Comparison of ENCODE assay signal across 18 mouse cellular contexts in genomic region chr11:69386758-69387157, GRCm38 (mm10). TPM values are rescaled to one million over a fixed set of nuclear protein-coding genes. Genes with fewer than 3 reads are reported as not detected.
DNase-seq lines count a peak whose midpoint lies in the region; ATAC-seq and TF ChIP-seq lines count a peak whose summit lies in the region.
"Had no signal": no experiment of that assay in that cellular context is flagged by ENCODE, and none has a peak within 500 bp of the region (broad histone marks: within the 10 kb centered on the region; RNA-seq: fewer than 3 reads in every experiment).

No protein-coding gene starts in this region.

- ATAC-seq in intestine, postnatal 0 days, result no peak
- ATAC-seq in intestine, embryonic 15.5 days, result no peak
- no peak for ATAC-seq in liver, embryonic 14.5 days (ENCODE audit: insufficient read depth)
- no peak for ATAC-seq in liver, postnatal 0 days
- ATAC-seq: forebrain, embryonic 13.5 days had no signal

- H3K27me3 ChIP-seq in intestine, postnatal 0 days (replicated peaks; ENCODE audit: control insufficient read depth, insufficient read depth, low read length), result no peaks in the 10 kb centered on the region
- no peaks in the 10 kb centered on the region for H3K27me3 ChIP-seq in intestine, embryonic 15.5 days (replicated peaks)
- H3K27me3 ChIP-seq in liver, embryonic 14.5 days (ENCODE audit: control insufficient read depth, insufficient read depth, low read length), result no peaks in the 10 kb centered on the region
- H3K27me3 ChIP-seq in liver, postnatal 0 days (ENCODE audit: insufficient read depth, low read length), result no peaks in the 10 kb centered on the region
- H3K27me3 ChIP-seq: CH12.LX; embryonic facial prominence, embryonic 13.5 days; forebrain, embryonic 13.5 days; heart, embryonic 12.5 days had no signal

- no peak overlapping the region for H3K4me3 ChIP-seq in intestine, postnatal 0 days (ENCODE audit: low read depth, low read length)
- no peak overlapping the region for H3K4me3 ChIP-seq in intestine, embryonic 15.5 days (replicated peaks)
- no peak overlapping the region for H3K4me3 ChIP-seq in liver, embryonic 14.5 days (ENCODE audit: insufficient read depth in 1 of 2, low read depth in 2 of 2, low read length in 2 of 2)
- H3K4me3 ChIP-seq in liver, postnatal 0 days (ENCODE audit: low read depth, low read length), result no peak overlapping the region
- H3K4me3 ChIP-seq: embryonic facial prominence, embryonic 13.5 days; forebrain, embryonic 13.5 days; gastrocnemius, adult 2 months; heart, embryonic 12.5 days; hindbrain, embryonic 10.5 days had no signal

- TF ChIP-seq CTCF in intestine, postnatal 0 days (IDR thresholded peaks at IDR 0.05; ENCODE audit: low read depth), result peak; percentile 45
- 0 out of 2 replicates have a peak, but pooled peaks have one; percentile 17 for TF ChIP-seq CTCF in liver, embryonic 14.5 days (IDR thresholded peaks at IDR 0.05; ENCODE audit: low read depth)
- no peak for TF ChIP-seq CTCF in liver, postnatal 0 days (IDR thresholded peaks at IDR 0.05; ENCODE audit: low read depth)

- H3K9ac ChIP-seq in intestine, postnatal 0 days (ENCODE audit: low read depth, low read length), result no peak overlapping the region
- no peak overlapping the region for H3K9ac ChIP-seq in intestine, embryonic 15.5 days
- H3K9ac ChIP-seq in liver, embryonic 14.5 days (replicated peaks), result no peak overlapping the region
- H3K9ac ChIP-seq in liver, postnatal 0 days (replicated peaks), result no peak overlapping the region
- H3K9ac ChIP-seq: embryonic facial prominence, embryonic 13.5 days; forebrain, embryonic 13.5 days; heart, embryonic 12.5 days had no signal

- 67% methylated on average over 7 of the region's 7 CpGs for WGBS in intestine, postnatal 0 days
- WGBS in intestine, embryonic 15.5 days, result 67% methylated on average over 7 of the region's 7 CpGs
- WGBS in liver, embryonic 14.5 days (ENCODE audit: insufficient replicate concordance), result 69% methylated on average over 7 of the region's 7 CpGs
- 75% methylated on average over 7 of the region's 7 CpGs for WGBS in liver, postnatal 0 days (ENCODE audit: insufficient replicate concordance)

- DNase-seq in liver, embryonic 14.5 days (ENCODE audit: low read depth in 3 of 3, low spot score in 3 of 3), result no peak
- DNase-seq in liver, postnatal 0 days, result no peak
- peak; percentile 4 for DNase-seq in retina, postnatal 1 day
- DNase-seq in retina, embryonic 14.5 days (ENCODE audit: low spot score), result no peak
- DNase-seq: adrenal gland, adult 2 months; adrenal gland, postnatal 25 days; cerebellum, adult 18-20 months; cerebellum, adult 9-11 months; cerebellum, postnatal 36 days; gastrocnemius, adult 2 months; gastrocnemius, postnatal 25 days had no signal

- no peak overlapping the region for H3K27ac ChIP-seq in intestine, postnatal 0 days (ENCODE audit: low read depth, low read length)
- no peak overlapping the region for H3K27ac ChIP-seq in intestine, embryonic 15.5 days
- H3K27ac ChIP-seq in liver, embryonic 14.5 days, result no peak overlapping the region
- H3K27ac ChIP-seq in liver, postnatal 0 days (ENCODE audit: low read depth), result no peak overlapping the region
- H3K27ac ChIP-seq: embryonic facial prominence, embryonic 13.5 days; forebrain, embryonic 13.5 days; gastrocnemius, adult 2 months; hindbrain, embryonic 10.5 days had no signal

- no peaks in the 10 kb centered on the region for H3K9me3 ChIP-seq in intestine, postnatal 0 days (ENCODE audit: control insufficient read depth)
- no peaks in the 10 kb centered on the region for H3K9me3 ChIP-seq in intestine, embryonic 15.5 days
- no peaks in the 10 kb centered on the region for H3K9me3 ChIP-seq in liver, embryonic 14.5 days (ENCODE audit: control insufficient read depth, low read length)
- no peaks in the 10 kb centered on the region for H3K9me3 ChIP-seq in liver, postnatal 0 days (ENCODE audit: low read length)
- H3K9me3 ChIP-seq: embryonic facial prominence, embryonic 13.5 days; forebrain, embryonic 13.5 days; heart, embryonic 12.5 days; hindbrain, embryonic 10.5 days had no signal

- no peaks in the 10 kb centered on the region for H3K36me3 ChIP-seq in intestine, postnatal 0 days (ENCODE audit: control insufficient read depth, insufficient read depth)
- no peaks in the 10 kb centered on the region for H3K36me3 ChIP-seq in intestine, embryonic 15.5 days
- no peaks in the 10 kb centered on the region for H3K36me3 ChIP-seq in liver, embryonic 14.5 days (replicated peaks; ENCODE audit: control insufficient read depth, insufficient read depth, low read depth)
- no peaks in the 10 kb centered on the region for H3K36me3 ChIP-seq in liver, postnatal 0 days (replicated peaks; ENCODE audit: insufficient read depth, low read length)
- H3K36me3 ChIP-seq: embryonic facial prominence, embryonic 13.5 days; heart, embryonic 12.5 days had no signal

- TF ChIP-seq EP300 in liver, embryonic 14.5 days (IDR thresholded peaks at IDR 0.05; ENCODE audit: low read depth), result no peak
- no peak for TF ChIP-seq EP300 in liver, postnatal 0 days (IDR thresholded peaks at IDR 0.05; ENCODE audit: low read depth)

- no peaks in the 10 kb centered on the region for H3K4me1 ChIP-seq in intestine, postnatal 0 days (replicated peaks; ENCODE audit: control insufficient read depth, insufficient read depth, low read length)
- no peaks in the 10 kb centered on the region for H3K4me1 ChIP-seq in intestine, embryonic 15.5 days (replicated peaks)
- no peaks in the 10 kb centered on the region for H3K4me1 ChIP-seq in liver, embryonic 14.5 days (replicated peaks; ENCODE audit: control insufficient read depth in 2 of 2, insufficient read depth in 2 of 2, low read length in 1 of 2)
- no peaks in the 10 kb centered on the region for H3K4me1 ChIP-seq in liver, postnatal 0 days (ENCODE audit: insufficient read depth)

- H3K4me2 ChIP-seq in intestine, postnatal 0 days (replicated peaks; ENCODE audit: low read depth), result no peak overlapping the region
- no peak overlapping the region for H3K4me2 ChIP-seq in intestine, embryonic 15.5 days (replicated peaks)
- no peak overlapping the region for H3K4me2 ChIP-seq in liver, embryonic 14.5 days (ENCODE audit: low read depth)
- H3K4me2 ChIP-seq in liver, postnatal 0 days (ENCODE audit: low read depth, low read length), result no peak overlapping the region
- H3K4me2 ChIP-seq: embryonic facial prominence, embryonic 13.5 days; forebrain, embryonic 13.5 days; heart, embryonic 12.5 days had no signal

RNA-seq across cellular contexts. Expression of gene Naa38, which starts 8.5 kb away (rescaled TPM):
- 159 and 164 TPM in 2 replicates for polyA plus RNA-seq in intestine, postnatal 0 days (2015; fragmentation: Nextera tagmentation; extraction: Ambion mirVana)
- polyA plus RNA-seq in intestine, embryonic 15.5 days (2015; fragmentation: Nextera tagmentation; extraction: Ambion mirVana), result 154 and 182 TPM in 2 replicates
- 70.9 and 76.9 TPM in 2 replicates for polyA plus RNA-seq in liver, embryonic 14.5 days (2012; rRNA removed)
- 120 and 127 TPM in 2 replicates for polyA plus RNA-seq in liver, embryonic 14.5 days (2014; fragmentation: Nextera tagmentation; extraction: Ambion mirVana)
- polyA plus RNA-seq in liver, postnatal 0 days (2015; fragmentation: Nextera tagmentation; extraction: Ambion mirVana), result 83.7 and 83.9 TPM in 2 replicates

RNA-seq across cellular contexts. Expression of gene Cyb5d1, which starts 8.7 kb away (rescaled TPM):
- 8.6 and 8.9 TPM in 2 replicates for polyA plus RNA-seq in intestine, postnatal 0 days (2015; fragmentation: Nextera tagmentation; extraction: Ambion mirVana)
- polyA plus RNA-seq in intestine, embryonic 15.5 days (2015; fragmentation: Nextera tagmentation; extraction: Ambion mirVana), result 22.7 and 24.8 TPM in 2 replicates
- polyA plus RNA-seq in liver, embryonic 14.5 days (2012; rRNA removed), result 4.8 and 8.3 TPM in 2 replicates
- polyA plus RNA-seq in liver, embryonic 14.5 days (2014; fragmentation: Nextera tagmentation; extraction: Ambion mirVana), result 6.2 and 7.3 TPM in 2 replicates
- polyA plus RNA-seq in liver, postnatal 0 days (2015; fragmentation: Nextera tagmentation; extraction: Ambion mirVana), result 4.7 and 5.4 TPM in 2 replicates

RNA-seq across cellular contexts. Expression of gene Tmem88, which starts 11.3 kb away (rescaled TPM):
- polyA plus RNA-seq in intestine, postnatal 0 days (2015; fragmentation: Nextera tagmentation; extraction: Ambion mirVana), result 24.1 and 24.9 TPM in 2 replicates
- 30.7 and 32.1 TPM in 2 replicates for polyA plus RNA-seq in intestine, embryonic 15.5 days (2015; fragmentation: Nextera tagmentation; extraction: Ambion mirVana)
- polyA plus RNA-seq in liver, embryonic 14.5 days (2012; rRNA removed), result 3.7 and 5.3 TPM in 2 replicates
- 4.6 TPM in 2 replicates for polyA plus RNA-seq in liver, embryonic 14.5 days (2014; fragmentation: Nextera tagmentation; extraction: Ambion mirVana)
- polyA plus RNA-seq in liver, postnatal 0 days (2015; fragmentation: Nextera tagmentation; extraction: Ambion mirVana), result 12.3 and 14.0 TPM in 2 replicates

RNA-seq across cellular contexts. Expression of gene Chd3, which starts 17.6 kb away (rescaled TPM):
- 19.4 and 24.8 TPM in 2 replicates for polyA plus RNA-seq in intestine, postnatal 0 days (2015; fragmentation: Nextera tagmentation; extraction: Ambion mirVana)
- 39.9 and 44.1 TPM in 2 replicates for polyA plus RNA-seq in intestine, embryonic 15.5 days (2015; fragmentation: Nextera tagmentation; extraction: Ambion mirVana)
- 13.7 and 14.3 TPM in 2 replicates for polyA plus RNA-seq in liver, embryonic 14.5 days (2012; rRNA removed)
- 1.9 and 2.4 TPM in 2 replicates for polyA plus RNA-seq in liver, embryonic 14.5 days (2014; fragmentation: Nextera tagmentation; extraction: Ambion mirVana)
- polyA plus RNA-seq in liver, postnatal 0 days (2015; fragmentation: Nextera tagmentation; extraction: Ambion mirVana), result 7.8 and 8.7 TPM in 2 replicates

RNA-seq across cellular contexts. Expression of gene Kdm6b, which starts 26.7 kb away (rescaled TPM):
- 18.2 and 23.6 TPM in 2 replicates for polyA plus RNA-seq in intestine, postnatal 0 days (2015; fragmentation: Nextera tagmentation; extraction: Ambion mirVana)
- polyA plus RNA-seq in intestine, embryonic 15.5 days (2015; fragmentation: Nextera tagmentation; extraction: Ambion mirVana), result 23.7 and 24.3 TPM in 2 replicates
- 1.1 and 1.4 TPM in 2 replicates for polyA plus RNA-seq in liver, embryonic 14.5 days (2012; rRNA removed)
- 2.9 TPM in 2 replicates for polyA plus RNA-seq in liver, embryonic 14.5 days (2014; fragmentation: Nextera tagmentation; extraction: Ambion mirVana)
- 7.4 and 8.2 TPM in 2 replicates for polyA plus RNA-seq in liver, postnatal 0 days (2015; fragmentation: Nextera tagmentation; extraction: Ambion mirVana)
